Mouse (Mus musculus) liver, postnatal 0 days (tissue): ENCODE data around the gene Rftn1. TPM values are rescaled to one million over a fixed set of nuclear protein-coding genes. Genes with fewer than 3 reads are reported as not detected.

Source experiments
- ATAC-seq: fragments of 200-750 bp; cut with Nextera tagmentation; 2 replicates; pipeline ENCODE4 v1.8.0; 2017; ENCODE audit warnings: mild to moderate bottlenecking, moderate library complexity
- DNase-seq: peaks from one replicate; pipeline ENCODE4 v3.0.0-alpha.2; 2016
- H3K27ac ChIP-seq: fragments of 300-500 bp; sonication (generic); 2 replicates; pipeline ENCODE4 v1.5.1; 2014; ENCODE audit warnings: antibody characterized with exemption, moderate library complexity, mild to moderate bottlenecking, low read depth
- H3K27me3 ChIP-seq: fragments of 300-500 bp; sonication (generic); 2 replicates; pipeline ENCODE4 v1.6.1; 2014; ENCODE audit warnings: low read length, control low read depth, mixed read lengths; ENCODE audit not compliant: insufficient read depth
- H3K36me3 ChIP-seq: fragments of 300-500 bp; sonication (generic); replicated peaks from 2 replicates; pipeline ENCODE4 v1.6.1; 2014; ENCODE audit warnings: mild to moderate bottlenecking, control low read depth, low read length, moderate library complexity, mixed read lengths; ENCODE audit not compliant: insufficient read depth
- H3K4me1 ChIP-seq: fragments of 300-500 bp; sonication (generic); 2 replicates; pipeline ENCODE4 v1.6.1; 2014; ENCODE audit warnings: antibody characterized with exemption, mild to moderate bottlenecking, control low read depth; ENCODE audit not compliant: insufficient read depth
- H3K4me2 ChIP-seq: fragments of 300-500 bp; sonication (generic); 2 replicates; pipeline ENCODE4 v1.6.1; 2014; ENCODE audit warnings: low read depth, mild to moderate bottlenecking, low read length, moderate library complexity, mixed read lengths
- H3K4me3 ChIP-seq: fragments of 300-500 bp; sonication (generic); 2 replicates; pipeline ENCODE4 v1.5.1; 2014; ENCODE audit warnings: low read depth, low read length
- H3K9ac ChIP-seq: fragments of 300-500 bp; sonication (generic); replicated peaks from 2 replicates; pipeline ENCODE4 v1.6.1; 2014; ENCODE audit warnings: mild to moderate bottlenecking, moderate library complexity
- H3K9me3 ChIP-seq: fragments of 300-500 bp; sonication (generic); 2 replicates; pipeline ENCODE4 v1.6.1; 2016; ENCODE audit warnings: mild to moderate bottlenecking, control low read depth, low read length, mixed read lengths
- CTCF ChIP-seq: sonication (generic); IDR thresholded peaks from 2 replicates; pipeline ENCODE4 v1.5.1; 2016; ENCODE audit warnings: antibody characterized with exemption, low read depth
- EP300 ChIP-seq: IDR thresholded peaks from 2 replicates; pipeline ENCODE4 v1.6.1; 2016; ENCODE audit warnings: antibody characterized with exemption, low read depth, mild to moderate bottlenecking
- WGBS: fragments of 180-500 bp; shearing (Covaris S2); extraction: QIAGEN DNeasy Blood & Tissue Kit; methylation state at CpG from one replicate; pipeline ENCODE4 v1.1.7; 2014; ENCODE audit not compliant: insufficient replicate concordance; 5-methylcytosine and 5-hydroxymethylcytosine counted together
- polyA plus RNA-seq: library from polyadenylated mRNA; unstranded; fragments of >200 nt; fragmentation: Nextera tagmentation; extraction: Ambion mirVana; gene quantifications from 2 replicates; pipeline ENCODE4 v1.2.1, GENCODE M21; 2015

Rftn1 gene
- polyA plus RNA-seq, 1 experiment from 2014 or later, result 6.0 TPM

- Histone ChIP-seq H3K9ac (no peak overlapping the region), H3K36me3 (no peaks in the 10 kb centered on the region), H3K27me3 (no peaks in the 10 kb centered on the region), H3K4me3 (no peak overlapping the region), H3K27ac (no peak overlapping the region), H3K4me2 (no peak overlapping the region), H3K4me1 (no peaks in the 10 kb centered on the region; the same call in 1 of the 2 replicates), H3K9me3 (no peaks in the 10 kb centered on the region)
- DNase-seq, result no peak
- WGBS, result 48% methylated on average over 7 of the region's 7 CpGs
- no peak for ATAC-seq
- TF ChIP-seq EP300 (no peak), CTCF (no peak)
These were observed 137.6 kb downstream of the Rftn1 start for GRCm38 (mm10) chr17:50052741-50053468.

- Histone ChIP-seq H3K36me3 (no peaks in the 10 kb centered on the region), H3K4me3 (no peak overlapping the region), H3K4me1 (no peaks in the 10 kb centered on the region; the same call in 1 of the 2 replicates), H3K4me2 (no peak overlapping the region), H3K9ac (no peak overlapping the region), H3K9me3 (no peaks in the 10 kb centered on the region), H3K27me3 (no peaks in the 10 kb centered on the region), H3K27ac (no peak overlapping the region)
- 63% methylated on average over 9 of the region's 9 CpGs for WGBS
- DNase-seq (no peak), ATAC-seq (no peak)
- TF ChIP-seq CTCF, result no peak
- no peak for TF ChIP-seq EP300
These were observed 140.0 kb downstream of the Rftn1 start for GRCm38 (mm10) chr17:50050456-50050855.

DNA sequence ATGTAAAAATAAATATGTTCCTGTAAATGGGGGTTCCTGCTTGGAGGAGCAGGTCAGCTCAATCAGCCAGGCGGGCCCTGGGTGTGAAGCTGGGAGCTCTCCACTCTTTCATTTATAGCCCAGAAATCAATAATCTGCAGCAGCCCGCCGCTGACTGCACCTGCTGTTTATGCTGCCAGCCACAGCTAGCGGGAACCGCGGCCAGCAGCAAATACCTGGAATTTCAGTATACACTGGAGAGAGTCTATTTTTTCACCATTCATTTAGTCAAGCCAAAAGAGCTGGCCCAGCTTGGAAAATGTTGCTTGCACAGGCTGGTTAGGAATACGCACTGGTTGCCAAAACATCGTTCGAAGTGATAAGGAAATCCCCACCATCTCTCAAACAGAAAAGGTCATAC, 142.3 kb downstream of the Rftn1 start:
- TF ChIP-seq EP300 (no peak), CTCF (no peak)
- no peak for DNase-seq
- H3K36me3 ChIP-seq, result no peaks in the 10 kb centered on the region
- no peak overlapping the region for H3K27ac ChIP-seq
- WGBS, result 61% methylated on average over 9 of the region's 9 CpGs
- ATAC-seq, result no peak
- no peak overlapping the region for H3K9ac ChIP-seq
- H3K4me1 ChIP-seq, result no peaks in the 10 kb centered on the region; the same call in 1 of the 2 replicates
- no peak overlapping the region for H3K4me3 ChIP-seq
- H3K9me3 ChIP-seq, result no peaks in the 10 kb centered on the region
- no peaks in the 10 kb centered on the region for H3K27me3 ChIP-seq
- no peak overlapping the region for H3K4me2 ChIP-seq

GRCm38 (mm10) chr17:50047182-50047581, 143.3 kb downstream of the Rftn1 start:
- DNase-seq (no peak), ATAC-seq (no peak)
- Histone ChIP-seq H3K4me2 (no peak overlapping the region), H3K4me3 (no peak overlapping the region), H3K9ac (no peak overlapping the region), H3K27me3 (no peaks in the 10 kb centered on the region), H3K27ac (no peak overlapping the region), H3K4me1 (no peaks in the 10 kb centered on the region; the same call in 1 of the 2 replicates), H3K36me3 (no peaks in the 10 kb centered on the region), H3K9me3 (no peaks in the 10 kb centered on the region)
- TF ChIP-seq CTCF (no peak), EP300 (no peak)
- 92% methylated on average over 12 of the region's 12 CpGs for WGBS

GRCm38 (mm10) chr17:50040727-50041410, 149.6 kb downstream of the Rftn1 start:
- H3K27ac ChIP-seq, result no peak overlapping the region
- no peaks in the 10 kb centered on the region for H3K9me3 ChIP-seq
- TF ChIP-seq EP300, result no peak
- TF ChIP-seq CTCF, result no peak
- no peak overlapping the region for H3K4me2 ChIP-seq
- DNase-seq (no peak), ATAC-seq (no peak)
- no peaks in the 10 kb centered on the region for H3K36me3 ChIP-seq
- H3K4me3 ChIP-seq, result no peak overlapping the region
- no peak overlapping the region for H3K9ac ChIP-seq
- no peaks in the 10 kb centered on the region for H3K27me3 ChIP-seq
- 71% methylated on average over 3 of the region's 3 CpGs for WGBS
- no peaks in the 10 kb centered on the region for H3K4me1 ChIP-seq

GRCm38 (mm10) chr17:50037882-50038665, 152.4 kb downstream of the Rftn1 start:
- TF ChIP-seq EP300, result no peak
- no peak for TF ChIP-seq CTCF
- H3K9ac ChIP-seq, result no peak overlapping the region
- DNase-seq, result no peak
- H3K27me3 ChIP-seq, result no peaks in the 10 kb centered on the region
- WGBS, result 81% methylated on average over 10 of the region's 10 CpGs
- ATAC-seq, result no peak
- no peak overlapping the region for H3K4me2 ChIP-seq
- no peak overlapping the region for H3K4me3 ChIP-seq
- no peaks in the 10 kb centered on the region for H3K36me3 ChIP-seq
- H3K27ac ChIP-seq, result no peak overlapping the region
- H3K4me1 ChIP-seq, result no peaks in the 10 kb centered on the region
- H3K9me3 ChIP-seq, result no peaks in the 10 kb centered on the region
